Mouse (Mus musculus) MEL (cell line): ENCODE results near the gene Txnrd1. TPM values are rescaled to one million over a fixed set of nuclear protein-coding genes. Genes with fewer than 3 reads are reported as not detected.

Source experiments
- DNase-seq: peaks from one replicate; pipeline ENCODE4 v3.0.0; 2011; ENCODE audit warnings: low read depth, low spot score
- H3K27ac ChIP-seq: 2 replicates; pipeline ENCODE4 v1.5.1; 2012; ENCODE audit warnings: low read depth, mild to moderate bottlenecking, control low read depth, low read length, moderate library complexity; ENCODE audit not compliant: control insufficient read depth
- H3K27me3 ChIP-seq, 2 experiments: fragments of 150-350 bp in 1 of 2; sonication (generic) in 1 of 2; 2 replicates each; pipeline ENCODE4 v1.6.1; 2012; ENCODE audit warnings: low read length in 2 of 2, mild to moderate bottlenecking in 2 of 2, improper control_type of control experiment in 1 of 2, moderate library complexity in 1 of 2; ENCODE audit not compliant: insufficient read depth in 2 of 2, control insufficient read depth in 1 of 2
- H3K36me3 ChIP-seq, 2 experiments: 2 replicates each; pipeline ENCODE4 v1.6.1; 2012 to 2014; ENCODE audit warnings: low read length in 2 of 2, improper control_type of control experiment in 1 of 2, inconsistent platforms in 1 of 2, mild to moderate bottlenecking in 1 of 2; ENCODE audit not compliant: insufficient read depth in 2 of 2, control insufficient read depth in 1 of 2
- H3K4me1 ChIP-seq, 2 experiments: fragments of 150-350 bp in 1 of 2; sonication (generic) in 1 of 2; 2 replicates each; pipeline ENCODE4 v1.6.1; 2012; ENCODE audit warnings: low read length in 2 of 2, improper control_type of control experiment in 1 of 2, mild to moderate bottlenecking in 1 of 2; ENCODE audit not compliant: insufficient read depth in 2 of 2, control insufficient read depth in 1 of 2
- H3K4me3 ChIP-seq, 2 experiments: fragments of 150-350 bp in 1 of 2; sonication (generic) in 1 of 2; 2 replicates each; pipeline ENCODE4 v1.5.1; 2012; ENCODE audit warnings: low read depth in 2 of 2, low read length in 2 of 2, mild to moderate bottlenecking in 2 of 2, moderate library complexity in 2 of 2, control low read depth in 1 of 2, improper control_type of control experiment in 1 of 2; ENCODE audit not compliant: control insufficient read depth in 1 of 2, insufficient read depth in 1 of 2
- H3K79me2 ChIP-seq: 2 replicates; pipeline ENCODE4 v1.6.1; 2012; ENCODE audit warnings: mild to moderate bottlenecking, low read length, moderate library complexity; ENCODE audit not compliant: control insufficient read depth, poor library complexity, insufficient read depth
- H3K9ac ChIP-seq: 2 replicates; pipeline ENCODE4 v1.6.1; 2012; ENCODE audit warnings: low read depth, mild to moderate bottlenecking, control low read depth, low read length, moderate library complexity; ENCODE audit not compliant: control insufficient read depth, poor library complexity, severe bottlenecking
- H3K9me3 ChIP-seq: fragments of 150-350 bp; sonication (generic); replicated peaks from 2 replicates; pipeline ENCODE4 v1.6.1; 2012; ENCODE audit warnings: mild to moderate bottlenecking, low read length, improper control_type of control experiment, moderate library complexity; ENCODE audit not compliant: insufficient read depth
- CHD1 ChIP-seq: IDR thresholded peaks from 2 replicates; pipeline ENCODE4 v1.6.1; 2012; ENCODE audit warnings: low read depth, mild to moderate bottlenecking, inconsistent platforms, low read length, improper control_type of control experiment
- CTCF ChIP-seq, 3 experiments: IDR thresholded peaks in 2 of 3; conservative IDR thresholded peaks in 1 of 3; 2 replicates each; pipeline ENCODE4 v1.5.1; 2011 to 2012; ENCODE audit warnings: low read length in 3 of 3, low read depth in 2 of 3, mild to moderate bottlenecking in 2 of 3, improper control_type of control experiment in 1 of 3, inconsistent platforms in 1 of 3, mixed read lengths in 1 of 3, moderate library complexity in 1 of 3; ENCODE audit not compliant: control insufficient read depth in 1 of 3, insufficient read depth in 1 of 3, poor library complexity in 1 of 3, severe bottlenecking in 1 of 3
- ELF1 ChIP-seq: IDR thresholded peaks from 2 replicates; pipeline ENCODE4 v1.6.1; 2014; ENCODE audit warnings: low read depth, mild to moderate bottlenecking, inconsistent platforms, low read length, improper control_type of control experiment, moderate library complexity
- EP300 ChIP-seq, 2 experiments: IDR thresholded peaks; 2 replicates each; pipeline ENCODE4 v1.6.1; 2011; ENCODE audit warnings: improper control_type of control experiment in 2 of 2, low read length in 2 of 2, low read depth in 1 of 2, mild to moderate bottlenecking in 1 of 2
- ETS1 ChIP-seq: IDR thresholded peaks from 2 replicates; pipeline ENCODE4 v1.6.1; 2012; ENCODE audit warnings: low read depth, mild to moderate bottlenecking, inconsistent platforms, low read length, improper control_type of control experiment, moderate library complexity
- HCFC1 ChIP-seq: IDR thresholded peaks from 2 replicates; pipeline ENCODE4 v1.6.1; 2012; ENCODE audit warnings: low read depth, mild to moderate bottlenecking, inconsistent platforms, low read length, improper control_type of control experiment, moderate library complexity
- KAT2A ChIP-seq: conservative IDR thresholded peaks from 2 replicates; pipeline ENCODE4 v1.6.1; 2012; ENCODE audit warnings: low read depth, low read length, improper control_type of control experiment, inconsistent platforms
- MAFK ChIP-seq: IDR thresholded peaks from 2 replicates; pipeline ENCODE4 v1.6.1; 2011; ENCODE audit warnings: low read depth, mild to moderate bottlenecking, low read length, improper control_type of control experiment, borderline replicate concordance
- MAX ChIP-seq: IDR thresholded peaks from 2 replicates; pipeline ENCODE4 v1.6.1; 2011; ENCODE audit warnings: low read length, improper control_type of control experiment
- MAZ ChIP-seq: IDR thresholded peaks from 2 replicates; pipeline ENCODE4 v1.6.1; 2012; ENCODE audit warnings: low read depth, mild to moderate bottlenecking, inconsistent platforms, low read length, improper control_type of control experiment
- MXI1 ChIP-seq: IDR thresholded peaks from 2 replicates; pipeline ENCODE4 v1.6.1; 2011; ENCODE audit warnings: mild to moderate bottlenecking, low read depth, low read length, improper control_type of control experiment
- MYB ChIP-seq: IDR thresholded peaks from 2 replicates; pipeline ENCODE4 v1.6.1; 2011; ENCODE audit warnings: mild to moderate bottlenecking, low read depth, low read length, improper control_type of control experiment
- MYC ChIP-seq: IDR thresholded peaks from 2 replicates; pipeline ENCODE4 v1.6.1; 2011; ENCODE audit warnings: low read depth, mild to moderate bottlenecking, low read length, improper control_type of control experiment, moderate library complexity
- NELFE ChIP-seq: IDR thresholded peaks from 2 replicates; pipeline ENCODE4 v1.6.1; 2011; ENCODE audit warnings: low read depth, low read length, improper control_type of control experiment
- NRF1 ChIP-seq: IDR thresholded peaks from 2 replicates; pipeline ENCODE4 v1.6.1; 2014; ENCODE audit warnings: low read depth, mild to moderate bottlenecking, inconsistent platforms, low read length, improper control_type of control experiment, moderate library complexity; ENCODE audit not compliant: poor library complexity, insufficient read depth, severe bottlenecking
- RCOR1 ChIP-seq: IDR thresholded peaks from 2 replicates; pipeline ENCODE4 v1.6.1; 2012; ENCODE audit warnings: low read depth, mild to moderate bottlenecking, inconsistent platforms, low read length, improper control_type of control experiment
- SIN3A ChIP-seq: IDR thresholded peaks from 2 replicates; pipeline ENCODE4 v1.6.1; 2012; ENCODE audit warnings: low read length, improper control_type of control experiment, inconsistent platforms
- SMC3 ChIP-seq: IDR thresholded peaks from 2 replicates; pipeline ENCODE4 v1.6.1; 2011; ENCODE audit warnings: low read depth, low read length, improper control_type of control experiment
- TBP ChIP-seq: IDR thresholded peaks from 2 replicates; pipeline ENCODE4 v1.8.0; 2011; ENCODE audit warnings: low read depth, low read length, improper control_type of control experiment
- USF1 ChIP-seq: IDR thresholded peaks from 2 replicates; pipeline ENCODE4 v1.6.1; 2014; ENCODE audit warnings: low read depth, mild to moderate bottlenecking, inconsistent platforms, low read length, improper control_type of control experiment, moderate library complexity
- ZC3H11A ChIP-seq: IDR thresholded peaks from 2 replicates; pipeline ENCODE4 v1.6.1; 2012; ENCODE audit warnings: low read depth, mild to moderate bottlenecking, inconsistent platforms, low read length, improper control_type of control experiment
- ZKSCAN1 ChIP-seq: IDR thresholded peaks from 2 replicates; pipeline ENCODE4 v1.6.1; 2012; ENCODE audit warnings: low read depth, mild to moderate bottlenecking, inconsistent platforms, low read length, improper control_type of control experiment, moderate library complexity
- polyA plus RNA-seq, 2 experiments: library from polyadenylated mRNA; stranded (reverse) in 1 of 2; unstranded in 1 of 2; fragments of >175 nt in 1 of 2; fragments of >200 nt in 1 of 2; gene quantifications; 2 replicates each; pipeline versions ENCODE4 v1.2.1 to v1.2.4; 2012; ENCODE audit warnings: low replicate concordance in 2 of 2, low read depth in 1 of 2; ENCODE audit not compliant: insufficient read length in 2 of 2, insufficient read depth in 1 of 2, missing spikeins in 1 of 2
- total RNA-seq: library from RNA; depleted of rRNA; stranded (reverse); fragments of 300-350 nt; gene quantifications from 2 replicates; pipeline ENCODE4 v1.2.3, GENCODE M21; 2012

The Txnrd1 gene
- total and polyA plus RNA-seq, 3 experiments: 91.6 to 127 TPM; not detected in 1

DNA sequence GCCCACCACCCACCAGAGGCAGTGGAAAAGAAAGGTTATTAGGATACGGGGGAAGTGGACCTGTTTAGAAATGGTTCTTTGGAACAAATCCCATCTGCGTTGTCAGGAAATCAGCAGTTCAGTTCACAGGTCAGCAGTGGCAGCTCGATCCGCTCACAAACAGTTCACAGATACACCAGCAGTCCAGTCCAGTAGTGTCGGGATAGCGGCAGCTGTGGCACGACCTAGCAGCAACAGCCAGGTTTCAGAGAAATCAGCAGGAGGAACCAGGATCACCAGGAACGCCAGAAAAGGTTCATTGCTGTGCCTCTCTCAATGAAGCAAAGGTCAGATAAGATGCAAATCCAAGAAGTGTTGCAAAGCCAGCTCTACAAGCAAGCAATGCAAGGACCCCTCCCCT is 27.3 kb upstream of the Txnrd1 start:
- Histone ChIP-seq H3K4me3 (no peak overlapping the region), H3K79me2 (no peaks in the 10 kb centered on the region), H3K36me3 (peaks cover 0 to 12% of the 10 kb centered on the region in 2 experiments; a peak in 2 of 4 replicates), H3K4me1 (peaks cover 4 to 22% of the 10 kb centered on the region in 2 experiments), H3K27me3 (no peaks in the 10 kb centered on the region), H3K9ac (no peak overlapping the region), H3K9me3 (no peaks in the 10 kb centered on the region), H3K27ac (no peak overlapping the region)
- no peak for TF ChIP-seq SIN3A
- TF ChIP-seq SMC3: no peak
- TF ChIP-seq HCFC1: no peak
- TF ChIP-seq CTCF (IDR thresholded peaks at IDR 0.05 in 2 of 3, conservative IDR thresholded peaks at IDR 0.05 in 1 of 3; ENCODE audit: control insufficient read depth in 1 of 3, insufficient read depth in 1 of 3, low read depth in 2 of 3, low read length in 3 of 3, poor library complexity in 1 of 3, severe bottlenecking in 1 of 3): no peak
- no peak for DNase-seq

DNA sequence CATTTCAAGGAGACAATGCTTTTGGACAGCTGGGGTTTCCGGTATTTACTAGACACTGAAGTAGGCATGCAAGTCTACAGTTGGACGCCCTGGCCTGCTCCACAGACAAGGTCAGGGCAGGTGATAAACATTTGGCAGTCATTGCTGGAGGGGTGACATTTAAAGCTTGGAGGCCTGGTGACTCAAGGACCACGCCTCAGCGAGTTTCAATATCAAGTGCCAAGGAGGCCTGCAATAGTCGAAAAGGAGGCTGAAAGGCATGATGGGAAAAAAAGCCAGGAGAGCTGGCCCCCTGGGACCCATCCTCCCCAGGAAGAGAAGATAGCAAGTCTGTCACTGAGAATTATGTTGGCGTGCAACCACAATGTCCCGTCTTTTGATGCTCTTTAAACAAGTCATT is 26.5 kb upstream of the Txnrd1 start:
- TF ChIP-seq NELFE (0 out of 2 replicates have a peak, but pooled peaks have one; percentile 27), ELF1 (0 out of 2 replicates have a peak, but pooled peaks have one; percentile 16), MAX (peak; percentile 51; the same call in 1 of the 2 replicates), MAFK (0 out of 2 replicates have a peak, but pooled peaks have one; percentile 36), NRF1 (no peak), USF1 (0 out of 2 replicates have a peak, but pooled peaks have one; percentile 14), RCOR1 (no peak), HCFC1 (peak; percentile 52; the same call in 1 of the 2 replicates), ZKSCAN1 (no peak), KAT2A (no peak; the same call in 1 of the 2 replicates), ETS1 (peak; percentile 57; the same call in 1 of the 2 replicates), EP300 (IDR thresholded peaks at IDR 0.05; ENCODE audit: low read depth in 1 of 2, low read length in 2 of 2) (peak in 1 of 2 experiments; percentile 31; a peak in 1 of 4 replicates), MAZ (0 out of 2 replicates have a peak, but pooled peaks have one; percentile 18), TBP (0 out of 2 replicates have a peak, but pooled peaks have one; percentile 21), MYB (no peak), MYC (no peak), ZC3H11A (no peak), CHD1 (no peak), MXI1 (0 out of 2 replicates have a peak, but pooled peaks have one; percentile 6)
- Histone ChIP-seq H3K36me3 (peaks cover 0 to 12% of the 10 kb centered on the region in 2 experiments; a peak in 2 of 4 replicates), H3K4me3 (peak overlapping the region in 1 of 2 experiments; percentile 53; a peak in 2 of 4 replicates), H3K79me2 (no peaks in the 10 kb centered on the region), H3K27me3 (no peaks in the 10 kb centered on the region), H3K4me1 (peaks cover 4 to 22% of the 10 kb centered on the region in 2 experiments), H3K9ac (peak overlapping the region; percentile 41; the same call in 1 of the 2 replicates), H3K27ac (peak overlapping the region; percentile 70), H3K9me3 (no peaks in the 10 kb centered on the region)
- DNase-seq: peak; percentile 72
